Mouse (Mus musculus): ENCODE data around the gene Cmklr1.

DNA sequence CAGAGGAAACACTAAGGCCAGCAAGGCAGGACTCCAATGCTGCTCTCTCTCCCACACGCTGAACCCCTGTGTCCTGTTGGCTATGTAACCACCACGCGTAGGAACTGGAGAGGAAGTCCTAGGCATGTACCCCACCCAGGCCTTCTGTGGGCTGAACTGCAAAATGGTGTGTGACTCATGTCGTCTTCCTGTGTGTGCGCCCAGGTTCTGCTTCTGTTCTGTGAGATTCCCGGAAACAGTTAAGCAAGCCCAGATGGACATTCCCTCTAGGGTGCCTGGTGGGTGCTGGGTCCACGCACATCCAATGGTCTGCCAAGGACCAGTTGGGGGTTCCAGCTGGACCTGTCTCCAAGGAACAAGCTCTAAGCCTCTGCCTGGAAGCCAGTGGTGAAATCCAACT, 22.2 kb upstream of the Cmklr1 start:
- TF ChIP-seq POLR2A (IDR thresholded peaks at IDR 0.05; ENCODE audit: borderline replicate concordance, insufficient read depth, low read length) (no peak), CTCF (IDR thresholded peaks at IDR 0.05; ENCODE audit: borderline replicate concordance, insufficient read depth, low read depth, low read length) (no peak)
